Mouse (Mus musculus): ENCODE measurements around the gene Ddr2. TPM values are rescaled to one million over a fixed set of nuclear protein-coding genes. Genes with fewer than 3 reads are reported as not detected.

Ddr2 gene
- under 1 TPM; 0.53 to 0.85 TPM for total RNA-seq (2023)

GRCm38 (mm10) chr1:170110516-170111332 is at the start of gene Ddr2:
Ddr2 (minus strand) TSS chr1:170110762.

GRCm38 (mm10) chr1:169968792-169969515 is 141.6 kb downstream of the Ddr2 start, which contains the start of gene Hsd17b7:
Hsd17b7 (minus strand) TSS chr1:169969241.

GRCm38 (mm10) chr1:169928454-169928971 is 182.0 kb downstream of the Ddr2 start, which contains the start of gene Ccdc190:
Ccdc190 (plus strand) TSS chr1:169928648.

Other genes with a start within 250 kb of the Ddr2 start
- not detected for gene Ccdc190, start 182.1 kb downstream of the Ddr2 start, total RNA-seq (2023)
- gene Hsd17b7, start 141.5 kb downstream of the Ddr2 start, total RNA-seq (2023), result 1 to 10 TPM; 7.0 to 7.7 TPM
- 10 to 100 TPM; 33.7 to 40.5 TPM for gene Uap1, start 64.2 kb upstream of the Ddr2 start, total RNA-seq (2023)
- gene Uhmk1, start 104.6 kb upstream of the Ddr2 start, total RNA-seq (2023), result 10 to 100 TPM; 31.4 to 31.8 TPM
- 1 to 10 TPM in 1 of 2 experiments, not detected in 1; 1.1 TPM for gene Sh2d1b2, start 122.0 kb upstream of the Ddr2 start, total RNA-seq (2023)
- gene Sh2d1b1, start 166.6 kb upstream of the Ddr2 start, total RNA-seq (2023), result 1 to 10 TPM; 2.3 to 2.9 TPM
- gene Gm7694, start 195.6 kb upstream of the Ddr2 start, total RNA-seq (2023), result 10 to 100 TPM; 10.1 to 11.5 TPM
- not detected for gene Spata46, start 198.0 kb upstream of the Ddr2 start, total RNA-seq (2023)